In genomic region chr19:28947311-28947710, GRCm38 (mm10) we compare ENCODE assay signal across 26 mouse cellular contexts. TPM values are rescaled to one million over a fixed set of nuclear protein-coding genes. Genes with fewer than 3 reads are reported as not detected.
DNase-seq lines count a peak whose midpoint lies in the region; ATAC-seq and TF ChIP-seq lines count a peak whose summit lies in the region.
"Had no signal": no experiment of that assay in that cellular context is flagged by ENCODE, and none has a peak within 500 bp of the region (broad histone marks: within the 10 kb centered on the region; RNA-seq: fewer than 3 reads in every experiment).

No protein-coding gene starts in this region.

- 7% methylated on average over 2 of the region's 2 CpGs for WGBS in heart, embryonic 14.5 days
- 52% methylated on average over 2 of the region's 2 CpGs for WGBS in heart, embryonic 10.5 days
- WGBS in heart, postnatal 0 days, result 2% methylated on average over 2 of the region's 2 CpGs

- peak; percentile 23 for DNase-seq in adrenal gland, postnatal 10 days
- DNase-seq in adrenal gland, adult 8-10 months, result no peak
- DNase-seq in heart, embryonic 10.5 days (ENCODE audit: low spot score), result no peak
- DNase-seq in heart, postnatal 0 days (ENCODE audit: low spot score), result no peak
- DNase-seq in heart, adult 9 months (ENCODE audit: low spot score in 2 of 2), result no peak
- DNase-seq: B cell, adult 2 months; cerebellum, adult 11 months; cerebellum, adult 2 months; cerebellum, adult 9-11 months; forebrain, postnatal 0 days; gastrocnemius, postnatal 14 days; heart, postnatal 14 days; kidney, adult 2 months had no signal

- ATAC-seq in heart, embryonic 14.5 days (ENCODE audit: insufficient number of reproducible peaks, insufficient read depth, low FRiP score, low read depth), result no peak
- ATAC-seq in heart, postnatal 0 days (ENCODE audit: insufficient read depth, low read depth), result no peak
- ATAC-seq: forebrain, embryonic 14.5 days; forebrain, postnatal 0 days; intestine, postnatal 0 days; Patski had no signal

- peaks cover 3 to 18% of the 10 kb centered on the region in 2 experiments for H3K4me1 ChIP-seq in heart, embryonic 14.5 days (ENCODE audit: control insufficient read depth in 2 of 2, insufficient read depth in 2 of 2, low read length in 2 of 2)
- peaks cover 5% of the 10 kb centered on the region; the same call in 1 of the 2 replicates for H3K4me1 ChIP-seq in heart, embryonic 10.5 days
- H3K4me1 ChIP-seq in heart, postnatal 0 days (ENCODE audit: control insufficient read depth, insufficient read depth), result peaks cover 18% of the 10 kb centered on the region
- H3K4me1 ChIP-seq: embryonic facial prominence, embryonic 12.5 days; hindbrain, embryonic 12.5 days; hindbrain, embryonic 15.5 days had no signal

- H3K27ac ChIP-seq in heart, embryonic 14.5 days (replicated peaks in 1 of 2; ENCODE audit: control insufficient read depth in 1 of 2, insufficient read depth in 1 of 2, low read depth in 2 of 2, low read length in 2 of 2), result peak overlapping the region; percentile 19 to 44; a peak in 3 of 4 replicates
- H3K27ac ChIP-seq in heart, embryonic 10.5 days, result no peak overlapping the region
- peak overlapping the region; percentile 69 for H3K27ac ChIP-seq in heart, postnatal 0 days (ENCODE audit: low read depth)
- H3K27ac ChIP-seq: embryonic facial prominence, embryonic 12.5 days; embryonic facial prominence, embryonic 15.5 days; gastrocnemius, adult 2 months; hindbrain, embryonic 12.5 days; hindbrain, embryonic 15.5 days had no signal

- no peak overlapping the region for H3K4me3 ChIP-seq in heart, embryonic 14.5 days (ENCODE audit: control insufficient read depth in 1 of 2, insufficient read depth in 1 of 2, low read depth in 1 of 2, low read length in 2 of 2)
- H3K4me3 ChIP-seq in heart, embryonic 10.5 days, result no peak overlapping the region
- no peak overlapping the region for H3K4me3 ChIP-seq in heart, postnatal 0 days (ENCODE audit: low read depth, low read length)
- H3K4me3 ChIP-seq: embryonic facial prominence, embryonic 12.5 days; embryonic facial prominence, embryonic 15.5 days; gastrocnemius, adult 2 months; hindbrain, embryonic 12.5 days; hindbrain, embryonic 15.5 days had no signal

- no peak overlapping the region for H3K9ac ChIP-seq in heart, embryonic 14.5 days (ENCODE audit: low read length)
- H3K9ac ChIP-seq in heart, postnatal 0 days (replicated peaks; ENCODE audit: low read depth, low read length), result no peak overlapping the region
- H3K9ac ChIP-seq: embryonic facial prominence, embryonic 12.5 days; embryonic facial prominence, embryonic 15.5 days; forebrain, postnatal 0 days; hindbrain, embryonic 12.5 days; hindbrain, embryonic 15.5 days had no signal

- peak overlapping the region; percentile 2; the same call in 1 of the 2 replicates for H3K4me2 ChIP-seq in heart, embryonic 14.5 days (ENCODE audit: low read length)
- H3K4me2 ChIP-seq in heart, postnatal 0 days (ENCODE audit: low read depth, low read length), result no peak overlapping the region
- H3K4me2 ChIP-seq: embryonic facial prominence, embryonic 12.5 days; embryonic facial prominence, embryonic 15.5 days; hindbrain, embryonic 12.5 days; hindbrain, embryonic 15.5 days had no signal

- no peak for TF ChIP-seq EP300 in heart, postnatal 0 days (IDR thresholded peaks at IDR 0.05; ENCODE audit: low read depth)

- no peaks in the 10 kb centered on the region for H3K27me3 ChIP-seq in heart, embryonic 14.5 days (ENCODE audit: control insufficient read depth, insufficient read depth, low read length)
- H3K27me3 ChIP-seq in heart, embryonic 10.5 days (ENCODE audit: insufficient read depth, poor library complexity, severe bottlenecking), result no peaks in the 10 kb centered on the region
- H3K27me3 ChIP-seq in heart, postnatal 0 days (ENCODE audit: control insufficient read depth, insufficient read depth, low read length), result no peaks in the 10 kb centered on the region
- H3K27me3 ChIP-seq: CH12.LX; embryonic facial prominence, embryonic 12.5 days; hindbrain, embryonic 12.5 days; hindbrain, embryonic 15.5 days had no signal

- no peaks in the 10 kb centered on the region for H3K36me3 ChIP-seq in heart, embryonic 14.5 days (ENCODE audit: control insufficient read depth, insufficient read depth, low read length)
- no peaks in the 10 kb centered on the region for H3K36me3 ChIP-seq in heart, embryonic 10.5 days
- no peaks in the 10 kb centered on the region for H3K36me3 ChIP-seq in heart, postnatal 0 days (replicated peaks; ENCODE audit: control insufficient read depth, insufficient read depth, low read length)
- H3K36me3 ChIP-seq: embryonic facial prominence, embryonic 12.5 days; embryonic facial prominence, embryonic 15.5 days; G1E; hindbrain, embryonic 12.5 days; hindbrain, embryonic 15.5 days had no signal

- H3K9me3 ChIP-seq in heart, embryonic 14.5 days (ENCODE audit: control insufficient read depth, low read length), result no peaks in the 10 kb centered on the region
- H3K9me3 ChIP-seq in heart, embryonic 10.5 days, result no peaks in the 10 kb centered on the region
- H3K9me3 ChIP-seq in heart, postnatal 0 days (replicated peaks; ENCODE audit: control insufficient read depth, low read length), result no peaks in the 10 kb centered on the region; the same call in 1 of the 2 replicates
- H3K9me3 ChIP-seq: embryonic facial prominence, embryonic 12.5 days; embryonic facial prominence, embryonic 15.5 days; G1E; hindbrain, embryonic 12.5 days; hindbrain, embryonic 15.5 days had no signal

- TF ChIP-seq CTCF in heart, postnatal 0 days (IDR thresholded peaks at IDR 0.05; ENCODE audit: low read depth), result no peak

RNA-seq across cellular contexts. Expression of gene Plpp6, which starts 16.4 kb away (rescaled TPM):
- total RNA-seq in adrenal gland, postnatal 10 days (2021), result 10 to 100 TPM; 20.7 to 22.7 TPM
- 10 to 100 TPM; 24.8 to 52.8 (median 40.2) TPM for total RNA-seq in adrenal gland, adult 8-10 months (2022)
- polyA plus RNA-seq in heart, embryonic 14.5 days (2014; fragmentation: Nextera tagmentation; extraction: Ambion mirVana), result 11.6 and 11.7 TPM in 2 replicates
- polyA plus RNA-seq in heart, embryonic 10.5 days (2016; fragmentation: Nextera tagmentation; extraction: Ambion mirVana), result 4.6 and 6.1 TPM in 2 replicates
- total RNA-seq in heart, postnatal 0 days (2014; rRNA removed; ENCODE audit: low replicate concordance), result 8.8 and 13.0 TPM in 2 replicates
- polyA plus RNA-seq in heart, postnatal 0 days (2015; fragmentation: Nextera tagmentation; extraction: Ambion mirVana), result 4.4 and 5.5 TPM in 2 replicates

RNA-seq across cellular contexts. Expression of gene 4430402I18Rik, which starts 20.3 kb away (rescaled TPM):
- 10 to 100 TPM in 1 of 2 experiments, 1 to 10 TPM in 1; 9.4 to 15.8 TPM for total RNA-seq in adrenal gland, postnatal 10 days (2021)
- 1 to 10 TPM; 2.8 to 6.1 (median 5.0) TPM for total RNA-seq in adrenal gland, adult 8-10 months (2022)
- 8.2 and 10.5 TPM in 2 replicates for polyA plus RNA-seq in heart, embryonic 14.5 days (2014; fragmentation: Nextera tagmentation; extraction: Ambion mirVana)
- 2.1 and 5.7 TPM in 2 replicates for polyA plus RNA-seq in heart, embryonic 10.5 days (2016; fragmentation: Nextera tagmentation; extraction: Ambion mirVana)
- total RNA-seq in heart, postnatal 0 days (2014; rRNA removed; ENCODE audit: low replicate concordance), result 3.1 and 24.2 TPM in 2 replicates
- 19.1 and 28.4 TPM in 2 replicates for polyA plus RNA-seq in heart, postnatal 0 days (2015; fragmentation: Nextera tagmentation; extraction: Ambion mirVana)
- total RNA-seq: common myeloid progenitor, adult 5-6 weeks; hematopoietic stem cell, adult 5-6 weeks had no signal
- polyA plus RNA-seq: G1E had no signal

RNA-seq across cellular contexts. Expression of gene Cdc37l1, which starts 42.8 kb away (rescaled TPM):
- 10 to 100 TPM; 31.8 to 39.0 TPM for total RNA-seq in adrenal gland, postnatal 10 days (2021)
- 10 to 100 TPM; 46.0 to 71.5 (median 58.1) TPM for total RNA-seq in adrenal gland, adult 8-10 months (2022)
- 50.0 and 53.6 TPM in 2 replicates for polyA plus RNA-seq in heart, embryonic 14.5 days (2014; fragmentation: Nextera tagmentation; extraction: Ambion mirVana)
- polyA plus RNA-seq in heart, embryonic 10.5 days (2016; fragmentation: Nextera tagmentation; extraction: Ambion mirVana), result 32.0 and 34.6 TPM in 2 replicates
- total RNA-seq in heart, postnatal 0 days (2014; rRNA removed; ENCODE audit: low replicate concordance), result 90.6 and 98.7 TPM in 2 replicates
- 44.0 and 50.3 TPM in 2 replicates for polyA plus RNA-seq in heart, postnatal 0 days (2015; fragmentation: Nextera tagmentation; extraction: Ambion mirVana)
